Mouse (Mus musculus) T-helper 17 cell (primary cell): ENCODE measurements around the gene Chn2.
"Not testable (repeated sequence)": the region's sequence is repeated elsewhere in the genome, so short reads cannot be mapped to it uniquely, and the experiment has no call there.

Experiments used
- in situ Hi-C, 2 experiments: fragments of 300-600 bp; cut with MboI, MseI; formaldehyde crosslinking; loops; 1 replicate in 1 of 2; 2 replicates in 1 of 2; pipeline ENCODE4 v1.15.1; 2025; ENCODE audit warnings: high pct_unique_total_duplicates in 2 of 2

The Chn2 gene

GRCm38 (mm10) chr6:54150821-54151220 is 111.5 kb downstream of the Chn2 start:
- in situ Hi-C loops, result no loop called here

DNA sequence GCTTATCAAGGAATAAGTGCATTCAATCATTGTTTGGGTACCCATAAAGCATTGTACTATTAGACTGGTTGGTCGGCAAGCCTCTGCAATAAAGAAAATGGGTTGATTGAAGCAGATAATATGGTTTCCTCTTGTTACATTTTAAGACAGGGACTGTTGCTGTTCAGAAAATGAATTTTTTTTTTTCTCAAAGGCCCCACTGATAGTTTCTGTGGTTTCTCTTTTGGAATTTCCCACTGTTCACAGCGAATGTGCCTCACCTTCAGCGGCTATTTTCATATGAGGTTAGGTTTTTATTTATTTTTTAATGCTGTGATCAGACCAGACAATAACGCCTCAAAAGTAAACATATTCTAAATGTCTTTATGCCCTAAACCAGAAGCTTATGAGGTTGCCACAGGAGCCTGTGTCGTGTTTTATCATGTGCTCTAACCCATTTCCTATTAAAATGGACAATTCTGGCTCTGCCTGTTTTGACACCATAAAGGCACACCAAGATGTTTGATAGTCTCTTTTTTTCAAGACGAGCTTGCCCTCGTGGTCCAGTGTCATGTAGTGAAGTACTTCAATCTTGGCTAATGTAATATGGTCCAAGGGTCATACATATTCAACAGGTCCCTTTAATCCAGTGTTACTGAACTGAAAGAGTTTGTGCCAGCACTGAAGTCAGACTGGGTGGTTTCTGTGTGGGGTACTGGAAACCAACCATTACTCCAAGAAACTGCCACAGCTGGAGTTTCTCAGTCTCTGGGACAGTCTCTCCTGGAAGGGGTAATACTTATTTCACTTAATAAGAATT is 112.3 kb downstream of the Chn2 start:
- in situ Hi-C loops, result no loop called here

GRCm38 (mm10) chr6:54157097-54157496 is 117.7 kb downstream of the Chn2 start:
- in situ Hi-C loops, result no loop called here

DNA sequence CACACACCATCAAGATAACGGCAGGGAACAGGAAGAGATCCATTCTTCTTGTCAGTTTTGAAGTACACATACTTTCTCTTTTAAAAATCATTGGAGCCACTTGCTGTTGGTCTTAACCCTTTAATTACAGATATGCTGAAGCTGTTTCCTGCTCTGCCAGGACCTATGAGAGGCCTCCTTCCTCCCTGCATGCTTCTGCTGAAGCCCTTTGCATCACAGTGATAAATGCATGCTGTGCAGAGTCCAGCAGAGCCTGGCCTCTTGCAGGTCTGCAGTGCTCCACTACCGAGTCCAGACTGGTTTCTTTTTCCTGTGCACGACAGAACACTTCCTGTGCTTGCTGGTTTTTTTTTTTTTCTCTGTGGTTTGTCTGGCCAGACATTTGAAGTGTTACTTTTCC is 119.0 kb downstream of the Chn2 start:
- in situ Hi-C loops, result no loop called here

GRCm38 (mm10) chr6:54160677-54161076 is 121.3 kb downstream of the Chn2 start:
- in situ Hi-C loops, result loop anchor here in 1 of 2 experiments (10.0 kb wide), 1 partner anchor 126 kb away; the partner anchor contains the start of gene Chn2

DNA sequence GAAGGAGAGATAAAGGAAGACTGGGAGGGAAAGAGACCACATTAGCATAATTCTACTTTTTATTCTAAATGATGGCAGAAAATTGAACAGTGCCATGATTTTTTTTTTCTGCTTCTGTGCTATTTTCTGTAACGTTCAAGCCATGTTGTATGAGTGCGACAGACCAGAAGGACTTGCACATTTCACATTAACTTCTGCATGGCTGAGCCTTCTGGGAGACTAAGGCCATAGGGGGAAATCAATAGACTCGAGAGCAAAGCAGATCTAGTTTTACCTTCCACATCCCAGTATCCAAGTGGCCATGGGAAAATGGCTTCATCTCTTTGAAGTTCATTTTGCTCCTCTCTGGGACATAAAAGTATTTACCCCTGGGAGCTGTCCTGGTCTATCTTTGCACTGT is 121.9 kb downstream of the Chn2 start:
- in situ Hi-C loops, result loop anchor here in 1 of 2 experiments (10.0 kb wide), 1 partner anchor 126 kb away; the partner anchor contains the start of gene Chn2

- in situ Hi-C loops, result loop anchor here in 1 of 2 experiments (10.0 kb wide), 1 partner anchor 128 kb away; the partner anchor contains the start of gene Chn2
Measured at GRCm38 (mm10) chr6:54162321-54162720, 123.0 kb downstream of the Chn2 start.

DNA sequence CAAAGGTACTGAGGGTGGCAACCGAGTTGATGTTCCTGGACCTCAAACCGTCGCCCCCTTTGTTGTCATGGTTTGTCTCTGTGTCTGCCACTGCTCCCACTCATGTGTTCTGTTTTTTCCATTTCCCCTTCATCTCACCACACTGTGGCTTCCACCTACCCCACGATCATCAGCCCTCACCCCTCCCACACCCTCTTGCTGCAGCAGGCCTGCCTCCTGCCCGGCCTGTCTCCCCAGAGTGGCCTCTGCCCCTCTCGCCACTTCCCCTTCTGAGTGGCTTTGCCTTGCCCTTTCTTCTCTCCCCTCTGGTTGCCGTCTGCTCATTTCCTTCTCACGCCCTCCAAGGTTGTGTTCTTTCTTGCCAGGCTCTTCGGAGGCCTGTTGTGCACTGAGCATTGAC is 123.4 kb downstream of the Chn2 start:
- in situ Hi-C loops, result loop anchor here in 1 of 2 experiments (10.0 kb wide), 1 partner anchor 128 kb away; the partner anchor contains the start of gene Chn2

DNA sequence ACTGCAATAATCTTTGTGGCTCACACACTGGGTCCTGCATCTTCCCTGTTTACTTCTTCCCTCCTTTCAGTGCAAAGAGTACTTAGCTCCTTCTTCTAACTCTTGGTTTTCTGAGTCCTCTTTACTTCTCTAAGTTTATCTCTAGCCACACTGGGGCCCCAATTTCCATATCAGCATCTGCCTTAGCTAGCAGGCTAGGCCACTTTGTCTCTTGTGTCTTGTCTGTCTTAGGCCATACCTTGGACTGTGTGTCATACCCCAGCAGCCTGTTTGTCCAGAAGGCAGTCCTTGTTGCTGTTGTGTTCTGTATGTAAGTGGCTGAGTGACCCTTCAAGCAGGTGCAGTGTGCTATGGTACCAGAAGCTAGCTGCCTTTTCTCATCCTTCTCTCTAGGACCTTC is 124.3 kb downstream of the Chn2 start:
- in situ Hi-C loops, result loop anchor here in 1 of 2 experiments (10.0 kb wide), 1 partner anchor 129 kb away; the partner anchor contains the start of gene Chn2

- in situ Hi-C loops, result loop anchor here in 1 of 2 experiments (10.0 kb wide), 1 partner anchor 130 kb away; the partner anchor contains the start of gene Chn2
Measured at GRCm38 (mm10) chr6:54164777-54165176, 125.4 kb downstream of the Chn2 start.

DNA sequence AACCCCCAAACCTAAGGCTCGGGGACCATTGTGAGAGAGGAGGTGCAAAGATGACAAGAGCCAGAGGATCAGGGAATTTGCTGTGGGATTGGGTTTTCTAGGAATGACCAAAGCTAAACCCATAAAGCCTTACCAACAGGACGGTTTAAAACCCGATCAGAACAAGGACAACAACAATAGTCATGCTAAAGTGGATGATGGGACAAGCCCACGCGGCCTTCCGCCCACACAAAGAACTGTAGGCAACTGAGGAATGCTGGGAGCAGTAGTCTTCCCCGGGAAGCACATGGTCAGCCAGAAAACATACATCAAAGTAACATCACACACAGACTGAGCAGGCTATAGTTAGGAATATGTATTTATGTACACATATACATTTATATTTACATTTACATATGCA is 125.9 kb downstream of the Chn2 start:
- in situ Hi-C loops, result loop anchor here in 1 of 2 experiments (10.0 kb wide), 1 partner anchor 130 kb away; the partner anchor contains the start of gene Chn2

GRCm38 (mm10) chr6:54165863-54166262 is 126.5 kb downstream of the Chn2 start:
- in situ Hi-C loops, result loop anchor here in 1 of 2 experiments (10.0 kb wide), 1 partner anchor 131 kb away; the partner anchor contains the start of gene Chn2

DNA sequence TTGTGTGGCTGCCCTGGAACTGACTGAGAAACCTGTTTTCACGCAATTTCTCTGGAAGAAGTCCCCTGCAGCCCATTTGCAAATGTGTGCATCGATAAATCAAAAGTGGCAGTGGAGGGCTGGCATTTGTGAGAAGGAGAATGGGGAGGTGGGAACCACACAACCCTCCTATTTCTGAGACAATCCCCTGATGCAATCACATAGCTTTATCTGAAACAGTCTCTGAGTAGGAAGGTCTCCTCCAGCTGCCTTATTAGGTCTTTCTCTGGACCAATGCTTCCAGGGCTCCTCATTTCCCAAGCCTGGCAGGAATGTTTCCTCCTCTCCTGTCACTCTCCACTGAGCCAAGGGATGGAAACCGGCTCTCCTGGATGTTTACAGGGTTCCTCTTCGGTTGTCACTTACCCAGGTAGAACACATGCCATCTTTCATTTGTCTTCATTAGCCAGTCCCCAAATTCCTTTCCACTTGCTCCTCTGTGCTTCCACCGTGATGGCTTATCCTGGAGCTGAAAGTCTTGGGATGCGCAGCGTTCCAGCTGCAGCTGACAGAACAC is 127.7 kb downstream of the Chn2 start:
- in situ Hi-C loops, result loop anchor here in 1 of 2 experiments (10.0 kb wide), 1 partner anchor 132 kb away; the partner anchor contains the start of gene Chn2

DNA sequence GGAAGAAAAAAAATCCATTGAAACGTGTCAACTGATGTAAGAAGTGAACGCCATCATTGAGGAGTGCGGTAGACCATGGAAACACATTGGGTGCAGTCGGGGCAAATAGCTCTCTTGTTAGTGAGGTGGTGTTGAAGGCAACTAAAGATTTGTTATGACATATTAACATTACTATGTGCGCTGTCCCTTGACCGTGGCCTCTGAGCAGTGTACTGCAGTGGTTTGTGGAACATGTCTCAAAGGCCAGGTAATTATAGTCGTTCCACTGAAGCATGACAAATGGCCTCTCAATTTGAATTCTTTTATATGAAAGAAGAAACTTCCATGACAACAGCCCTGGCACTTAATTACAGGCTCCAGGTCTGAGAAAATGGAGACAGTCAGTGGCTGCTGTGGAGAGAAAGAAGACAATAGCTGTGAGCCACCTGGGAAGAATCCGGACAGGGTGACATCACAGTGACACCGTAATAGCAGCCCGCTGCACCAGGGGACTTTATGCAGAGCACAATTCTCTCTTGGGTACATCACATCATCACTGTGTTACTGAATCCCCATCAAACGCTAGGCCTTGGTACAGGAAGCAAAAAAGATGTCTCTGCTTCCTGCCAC is 131.0 kb downstream of the Chn2 start:
- in situ Hi-C loops, result no loop called here

GRCm38 (mm10) chr6:54171385-54171784 is 132.0 kb downstream of the Chn2 start:
- in situ Hi-C loops, result no loop called here

GRCm38 (mm10) chr6:54175473-54176215 is 136.3 kb downstream of the Chn2 start:
- in situ Hi-C loops, result no loop called here

DNA sequence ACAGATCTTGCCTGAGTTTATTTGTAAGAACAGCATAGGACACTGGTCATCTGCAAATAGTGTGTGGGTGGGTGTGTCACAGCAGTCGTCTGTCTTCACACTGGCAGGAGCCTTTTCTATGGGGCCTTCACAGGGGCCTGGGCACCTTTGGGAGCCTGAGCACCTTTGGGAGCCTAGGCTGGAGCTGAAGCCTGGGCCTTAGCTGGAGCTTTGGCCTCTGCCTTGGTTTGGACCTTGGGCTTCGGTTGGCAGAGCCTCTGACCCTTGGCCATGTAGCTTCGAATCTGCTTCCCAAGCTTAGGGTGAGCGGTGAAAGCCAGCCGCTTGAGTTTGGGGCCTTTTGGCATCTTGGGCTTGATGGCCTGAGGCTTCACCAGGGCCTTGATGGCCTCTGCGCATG is 137.7 kb downstream of the Chn2 start:
- in situ Hi-C loops, result not testable (repeated sequence)

DNA sequence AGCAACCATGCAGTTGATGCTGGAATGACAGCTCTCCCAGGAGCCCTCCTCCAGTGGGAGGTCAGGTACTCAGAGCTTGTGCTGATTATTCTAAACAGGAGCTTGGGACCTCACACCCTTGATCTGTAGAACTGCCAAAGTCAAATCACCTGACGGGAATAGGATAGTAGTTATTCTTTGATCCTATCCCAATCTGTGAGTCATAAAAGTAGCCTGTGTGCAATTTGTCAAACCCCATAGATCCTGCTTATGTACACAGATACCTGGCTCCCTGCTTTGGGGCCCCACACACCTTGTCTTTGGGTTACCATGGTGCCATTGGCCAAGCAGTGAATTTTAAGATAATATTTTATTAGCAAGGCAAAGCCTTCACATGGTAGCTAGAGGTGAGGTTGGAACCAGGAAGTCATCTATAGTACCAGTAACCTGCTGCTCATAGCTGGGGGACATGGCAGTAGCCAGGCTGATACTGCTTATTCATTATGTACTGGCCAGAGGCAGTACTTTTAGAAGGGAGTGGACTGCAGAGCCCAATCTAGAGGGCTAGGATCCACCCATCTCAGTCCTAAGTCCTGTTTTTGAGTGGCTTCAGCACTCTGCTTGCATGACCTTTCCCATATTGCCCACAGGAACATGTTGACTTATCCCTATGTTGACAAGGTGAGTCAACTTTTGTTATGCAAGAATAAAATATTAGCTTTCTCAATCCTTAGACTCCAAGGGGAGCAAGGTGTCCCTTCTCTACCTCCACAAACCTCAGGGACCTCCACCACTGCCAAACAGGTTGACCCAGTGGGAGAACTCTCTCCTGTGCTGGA is 139.9 kb downstream of the Chn2 start:
- in situ Hi-C loops, result no loop called here

GRCm38 (mm10) chr6:54179874-54180212 is 140.5 kb downstream of the Chn2 start:
- in situ Hi-C loops, result no loop called here

DNA sequence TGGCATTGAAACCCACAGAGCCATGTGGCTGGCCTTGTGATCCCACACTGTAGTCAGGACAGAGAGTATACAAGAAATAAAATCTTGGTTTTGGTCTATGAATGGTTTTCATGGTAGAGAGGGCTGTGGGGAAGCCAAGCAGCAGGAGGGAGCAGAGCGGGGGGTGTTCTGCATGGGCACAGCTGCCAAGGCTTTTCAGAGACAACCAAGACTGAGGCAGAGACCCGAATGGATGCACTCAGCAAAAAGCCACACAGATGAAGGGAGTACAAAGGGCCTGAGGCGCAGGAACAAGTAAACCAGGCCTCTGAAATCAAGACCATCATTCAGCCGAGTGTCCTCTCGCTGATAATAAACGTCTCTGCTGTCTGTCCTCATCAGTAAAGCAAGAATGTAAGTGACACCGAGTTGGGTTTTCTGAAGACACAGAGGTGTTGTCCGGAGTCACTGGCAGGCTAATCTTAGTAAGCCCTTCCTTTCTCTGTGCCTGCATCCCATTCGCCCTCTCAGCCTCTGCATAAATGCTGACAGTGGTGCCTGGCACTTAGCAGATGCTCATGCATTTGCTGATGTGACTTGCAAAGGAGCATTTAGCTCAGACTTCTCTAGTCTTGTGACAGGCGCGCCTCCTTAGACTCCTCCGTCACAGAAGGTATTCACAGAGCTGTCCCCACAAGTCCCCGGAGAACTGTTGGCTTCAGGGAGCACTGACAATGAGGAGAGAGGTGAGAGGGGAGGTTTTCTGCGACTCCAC is 144.6 kb downstream of the Chn2 start:
- in situ Hi-C loops, result no loop called here
